Mouse (Mus musculus): ENCODE results near the gene Efcab6.

DNA sequence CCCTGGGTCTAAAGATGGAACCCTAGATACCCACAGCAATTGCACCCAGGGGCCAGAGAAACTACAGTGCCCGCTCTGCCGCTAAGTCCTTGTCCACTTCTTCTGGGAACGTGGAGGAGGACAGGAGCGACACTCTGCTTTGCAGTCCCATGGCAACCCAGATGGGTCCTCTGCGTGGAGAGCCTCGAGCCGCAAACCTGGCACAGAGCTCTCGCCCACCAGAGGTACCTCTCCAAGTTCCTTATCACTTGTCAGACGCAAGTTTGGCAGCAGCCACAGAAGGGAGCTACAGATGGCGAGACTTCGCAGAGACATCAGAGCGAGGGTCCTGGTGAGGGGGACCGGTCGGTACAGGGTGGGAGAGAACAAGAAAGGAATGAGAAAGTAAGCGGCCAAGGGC, 73.0 kb downstream of the Efcab6 start:
- TF ChIP-seq CTCF (IDR thresholded peaks at IDR 0.05; ENCODE audit: borderline replicate concordance, extremely low read depth, insufficient read depth, insufficient read length), result no peak
- no peak for TF ChIP-seq POLR2A (IDR thresholded peaks at IDR 0.05; ENCODE audit: borderline replicate concordance, extremely low read depth, insufficient read depth, insufficient read length, poor library complexity, severe bottlenecking)

Data from brain, embryonic 14.5 days (tissue).